Mouse (Mus musculus) cortical plate, adult 2 months (tissue): Measurements from ENCODE around the gene Mcrip1.

Experiments
- CTCF ChIP-seq: fragments of 200-500 bp; IDR thresholded peaks from 2 replicates; pipeline ENCODE4 v1.5.1; 2011; ENCODE audit warnings: mild to moderate bottlenecking, control low read depth, low read length; ENCODE audit not compliant: insufficient read depth; ENCODE audit errors: extremely low read depth
- POLR2A ChIP-seq: fragments of 200-500 bp; IDR thresholded peaks from 2 replicates; pipeline ENCODE4 v1.6.1; 2011; ENCODE audit warnings: mild to moderate bottlenecking, low read length, control low read depth; ENCODE audit not compliant: insufficient read depth; ENCODE audit errors: extremely low read depth

DNA sequence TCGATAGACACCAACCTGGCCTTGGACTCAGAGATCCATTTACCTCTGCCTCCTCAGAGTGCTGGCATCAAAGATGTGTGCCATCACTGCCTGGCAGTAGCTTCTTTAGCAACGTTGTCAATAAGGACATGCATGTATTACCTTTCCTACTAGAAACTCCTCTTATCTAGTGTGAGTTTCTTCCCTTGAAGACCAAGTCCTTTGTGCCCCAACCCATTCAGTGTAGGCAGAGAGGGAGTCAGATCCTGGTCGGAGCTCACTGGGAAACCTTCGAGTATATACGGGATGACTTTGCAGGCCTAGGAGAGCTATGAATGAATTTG lies 24.7 kb upstream of the Mcrip1 start:
- TF ChIP-seq CTCF (no peak), POLR2A (no peak)
